In genomic region chr17:28524009-28524695, GRCm38 (mm10) we compare ENCODE assay signal across 9 mouse cellular contexts. TPM values are rescaled to one million over a fixed set of nuclear protein-coding genes. Genes with fewer than 3 reads are reported as not detected.
A peak's percentile ranks its signal among the peaks of the same experiment; 100 is the strongest.
DNase-seq lines count a peak whose midpoint lies in the region; ATAC-seq and TF ChIP-seq lines count a peak whose summit lies in the region.
"Had no signal": no experiment of that assay in that cellular context is flagged by ENCODE, and none has a peak within 500 bp of the region (broad histone marks: within the 10 kb centered on the region; RNA-seq: fewer than 3 reads in every experiment).

No protein-coding gene starts in this region.

- no peak overlapping the region for H3K27ac ChIP-seq in limb, embryonic 12.5 days

- WGBS in lung, adult 2 months: 79% methylated on average over 23 of the region's 23 CpGs
- WGBS in limb, embryonic 12.5 days: 84% methylated on average over 23 of the region's 23 CpGs

- peak; percentile 33; the same call in 1 of the 2 replicates for TF ChIP-seq POLR2A in lung, adult 2 months (IDR thresholded peaks at IDR 0.05; ENCODE audit: borderline replicate concordance, extremely low read depth, low read depth, low read length)

- peak overlapping the region; percentile 12 for H3K4me3 ChIP-seq in lung, adult 2 months (replicated peaks; ENCODE audit: extremely low read depth, low read depth, low read length)
- H3K4me3 ChIP-seq in limb, embryonic 12.5 days (replicated peaks): 0 out of 2 replicates have a peak overlapping the region, but pooled peaks have one; percentile 68

- peak; percentile 39 to 63 for DNase-seq in adrenal gland, adult (ENCODE audit: inconsistent age in 2 of 2, low spot score in 1 of 2)
- DNase-seq in adrenal gland, postnatal 14 days: no peak
- DNase-seq in lung, adult 2 months: no peak
- no peak for DNase-seq in lung, postnatal 25 days (ENCODE audit: low spot score)
- peak; percentile 33 to 75 for DNase-seq in spleen, postnatal 4 days (ENCODE audit: low spot score in 2 of 2)
- DNase-seq in cerebellum, postnatal 36 days: no peak
- DNase-seq in testis, postnatal 10 days (ENCODE audit: low spot score): no peak

- H3K4me1 ChIP-seq in lung, adult 2 months (ENCODE audit: control insufficient read depth, insufficient read depth, low read length): peaks cover 11% of the 10 kb centered on the region
- H3K4me1 ChIP-seq in limb, embryonic 12.5 days (replicated peaks): peaks cover 27% of the 10 kb centered on the region

- H3K9me3 ChIP-seq in limb, embryonic 12.5 days: no peaks in the 10 kb centered on the region
- H3K9me3 ChIP-seq: midbrain, embryonic 12.5 days had no signal

- no peak overlapping the region for H3K9ac ChIP-seq in limb, embryonic 12.5 days (replicated peaks)

- ATAC-seq in limb, embryonic 12.5 days (ENCODE audit: insufficient number of reproducible peaks, insufficient read depth, low FRiP score, low TSS enrichment, low read depth): no peak

- H3K27me3 ChIP-seq in limb, embryonic 12.5 days: peaks cover 10% of the 10 kb centered on the region; the same call in 1 of the 2 replicates

- TF ChIP-seq CTCF in lung, adult 2 months (IDR thresholded peaks at IDR 0.05; ENCODE audit: insufficient read depth, low read length): no peak

- peak overlapping the region; percentile 86 for H3K4me2 ChIP-seq in limb, embryonic 12.5 days

- no peaks in the 10 kb centered on the region for H3K36me3 ChIP-seq in limb, embryonic 12.5 days
- H3K36me3 ChIP-seq: midbrain, embryonic 12.5 days had no signal

RNA-seq across cellular contexts. Expression of gene Armc12, which starts 6.5 kb away (rescaled TPM):
- total RNA-seq in adrenal gland, postnatal 14 days (2021): not detected in 2 replicates
- polyA plus RNA-seq in lung, adult 2 months (2012; rRNA removed): not detected in 2 replicates
- not detected in 2 replicates for polyA plus RNA-seq in limb, embryonic 12.5 days (2016; fragmentation: Nextera tagmentation; extraction: Ambion mirVana)
- polyA plus RNA-seq: midbrain, embryonic 12.5 days had no signal

RNA-seq across cellular contexts. Expression of gene Fkbp5, which starts 6.8 kb away (rescaled TPM):
- total RNA-seq in adrenal gland, postnatal 14 days (2021): 73.0 and 118 TPM in 2 replicates
- 8.8 and 14.8 TPM in 2 replicates for polyA plus RNA-seq in lung, adult 2 months (2012; rRNA removed)
- polyA plus RNA-seq in limb, embryonic 12.5 days (2016; fragmentation: Nextera tagmentation; extraction: Ambion mirVana): 36.2 and 42.4 TPM in 2 replicates

RNA-seq across cellular contexts. Expression of gene Clpsl2, which starts 25.1 kb away (rescaled TPM):
- total RNA-seq in adrenal gland, postnatal 14 days (2021): not detected in 2 replicates
- polyA plus RNA-seq in lung, adult 2 months (2012; rRNA removed): not detected in 2 replicates
- not detected in 2 replicates for polyA plus RNA-seq in limb, embryonic 12.5 days (2016; fragmentation: Nextera tagmentation; extraction: Ambion mirVana)
- polyA plus RNA-seq: midbrain, embryonic 12.5 days had no signal

RNA-seq across cellular contexts. Expression of gene Clps, which starts 36.4 kb away (rescaled TPM):
- total RNA-seq in adrenal gland, postnatal 14 days (2021): not detected in 2 replicates
- polyA plus RNA-seq in lung, adult 2 months (2012; rRNA removed): 1.8 and 16.1 TPM in 2 replicates
- not detected in 2 replicates for polyA plus RNA-seq in limb, embryonic 12.5 days (2016; fragmentation: Nextera tagmentation; extraction: Ambion mirVana)
- polyA plus RNA-seq: midbrain, embryonic 12.5 days had no signal

RNA-seq across cellular contexts. Expression of gene Lhfpl5, which starts 51.3 kb away (rescaled TPM):
- total RNA-seq in adrenal gland, postnatal 14 days (2021): 1.7 and 3.3 TPM in 2 replicates
- not detected in 2 replicates for polyA plus RNA-seq in lung, adult 2 months (2012; rRNA removed)
- polyA plus RNA-seq in limb, embryonic 12.5 days (2016; fragmentation: Nextera tagmentation; extraction: Ambion mirVana): 0.46 and 0.89 TPM in 2 replicates

Comparison
In these comparisons a context has a peak if more than half of its experiments do, and no peak if none do; other contexts are left out.
1. DNase-seq: peak in adrenal gland, adult (2 of 2) and spleen, postnatal 4 days (2 of 2); none in adrenal gland, postnatal 14 days (single experiment), lung, adult 2 months (single experiment), lung, postnatal 25 days (single experiment), cerebellum, postnatal 36 days (0 of 2) and testis, postnatal 10 days (single experiment).